Mouse (Mus musculus) liver, postnatal 0 days (tissue): ENCODE data around the gene Cd69.

Source experiments
- CTCF ChIP-seq: sonication (generic); IDR thresholded peaks from 2 replicates; pipeline ENCODE4 v1.5.1; 2016; ENCODE audit warnings: antibody characterized with exemption, low read depth
- EP300 ChIP-seq: IDR thresholded peaks from 2 replicates; pipeline ENCODE4 v1.6.1; 2016; ENCODE audit warnings: antibody characterized with exemption, low read depth, mild to moderate bottlenecking

DNA sequence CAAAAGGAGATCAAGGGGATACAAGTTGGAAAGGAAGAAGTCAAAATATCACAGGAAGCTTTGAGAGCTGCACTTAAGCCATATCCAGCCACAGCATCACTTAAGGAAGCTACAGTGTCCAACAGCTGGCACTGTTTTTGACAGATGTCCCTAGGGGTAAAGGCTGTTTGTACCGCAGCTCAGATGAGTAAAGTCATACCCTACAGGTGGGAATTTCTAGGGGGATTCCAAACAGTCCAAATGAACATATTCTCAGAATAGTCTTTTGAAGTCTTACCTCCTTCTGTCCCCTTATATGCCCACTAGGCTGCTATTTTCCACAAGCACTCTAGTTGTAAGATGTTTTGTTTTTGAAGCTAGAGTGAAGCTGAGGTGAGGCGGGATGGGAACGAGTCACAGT lies 37.3 kb upstream of the Cd69 start:
- no peak for TF ChIP-seq CTCF
- TF ChIP-seq EP300: no peak
